Mouse (Mus musculus) limb, embryonic 11.5 days (tissue): Measurements from ENCODE around the gene Hand2. TPM values are rescaled to one million over a fixed set of nuclear protein-coding genes. Genes with fewer than 3 reads are reported as not detected.

Source experiments
- polyA plus RNA-seq: library from polyadenylated mRNA; unstranded; fragments of >200 nt; fragmentation: Nextera tagmentation; extraction: Ambion mirVana; gene quantifications from 2 replicates; pipeline ENCODE4 v1.2.1, GENCODE M21; 2014

The Hand2 gene
- polyA plus RNA-seq, 1 experiment from 2014 or later: 27.3 TPM

Other genes with a start within 250 kb of the Hand2 start
- gene Scrg1, start 134.9 kb downstream of the Hand2 start, polyA plus RNA-seq: 1.1 and 1.4 TPM in 2 replicates
- gene Sap30, start 166.9 kb downstream of the Hand2 start, polyA plus RNA-seq: 93.7 and 97.7 TPM in 2 replicates
- 597 and 671 TPM in 2 replicates for gene Hmgb2, start 190.9 kb downstream of the Hand2 start, polyA plus RNA-seq